Mouse (Mus musculus): Measurements from ENCODE around the gene Cd53.

Gene Cd53

GRCm38 (mm10) chr3:106789930-106790329 is at the start of gene Cd53:
Gene Cd53, minus strand, starts transcription at chr3:106790149.
- DNase-seq (ENCODE audit: low spot score): no peak

GRCm38 (mm10) chr3:106832107-106832506 is 42.2 kb upstream of the Cd53 start:
- no peak for DNase-seq (ENCODE audit: low spot score)

- no peak for DNase-seq (ENCODE audit: low spot score)
Observed at GRCm38 (mm10) chr3:106826187-106826586, 36.2 kb upstream of the Cd53 start, which contains the start of gene Olfr266. Gene Olfr266, minus strand, starts transcription at chr3:106826287.

GRCm38 (mm10) chr3:106817676-106818075 is 27.7 kb upstream of the Cd53 start:
- DNase-seq (ENCODE audit: low spot score): no peak

- no peak for DNase-seq (ENCODE audit: low spot score)
Observed at GRCm38 (mm10) chr3:106808972-106809695, 19.2 kb upstream of the Cd53 start.

- no peak for DNase-seq (ENCODE audit: low spot score)
Observed at GRCm38 (mm10) chr3:106798079-106798478, 8.1 kb upstream of the Cd53 start.

- no peak for DNase-seq (ENCODE audit: low spot score)
Observed at GRCm38 (mm10) chr3:106788440-106788887, 1.5 kb downstream of the Cd53 start.

- DNase-seq (ENCODE audit: low spot score): no peak
Observed at GRCm38 (mm10) chr3:106787972-106788371, 2.0 kb downstream of the Cd53 start.

GRCm38 (mm10) chr3:106785130-106785529 is 4.8 kb downstream of the Cd53 start:
- no peak for DNase-seq (ENCODE audit: low spot score)

- DNase-seq (ENCODE audit: low spot score): no peak
Observed at GRCm38 (mm10) chr3:106771834-106772233, 18.1 kb downstream of the Cd53 start.

GRCm38 (mm10) chr3:106755898-106756297 is 34.1 kb downstream of the Cd53 start:
- DNase-seq (ENCODE audit: low spot score): no peak

- DNase-seq (ENCODE audit: low spot score): peak; percentile 84
Observed at GRCm38 (mm10) chr3:106722028-106722945, 67.7 kb downstream of the Cd53 start.

GRCm38 (mm10) chr3:106721397-106722027 is 68.4 kb downstream of the Cd53 start:
- peak; percentile 96 for DNase-seq (ENCODE audit: low spot score)
